20 mouse cellular contexts compared by ENCODE assay signal in the genomic region with DNA sequence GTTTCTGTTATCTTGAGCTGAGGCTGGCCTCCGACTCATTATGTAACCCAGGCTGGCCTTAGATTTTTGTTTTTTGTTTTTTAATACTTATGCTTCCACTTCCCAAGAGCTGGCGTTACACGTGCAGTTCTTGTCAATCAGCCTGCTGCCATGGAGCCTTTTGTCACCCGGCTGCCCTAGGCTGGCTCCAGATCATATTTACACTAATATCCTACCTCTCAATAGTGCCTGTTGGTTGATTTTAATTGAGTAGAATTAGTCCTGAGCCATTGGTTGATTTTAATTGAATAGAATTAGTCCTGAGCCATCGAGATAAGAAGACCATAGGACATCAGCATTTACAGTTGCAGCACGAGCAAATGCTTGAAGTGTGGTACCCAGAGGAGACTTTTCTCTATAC.
"Had no signal": no experiment of that assay in that cellular context is flagged by ENCODE, and none has a peak within 500 bp of the region (broad histone marks: within the 10 kb centered on the region; RNA-seq: fewer than 3 reads in every experiment).

No protein-coding gene starts in this region.

- H3K36me3 ChIP-seq: intestine, embryonic 15.5 days; kidney, embryonic 15.5 days; limb, embryonic 13.5 days; liver, embryonic 12.5 days; liver, embryonic 15.5 days; lung, embryonic 15.5 days; midbrain, embryonic 12.5 days; stomach, embryonic 15.5 days had no signal

- ATAC-seq: intestine, embryonic 15.5 days; liver, embryonic 12.5 days had no signal

- H3K4me2 ChIP-seq: intestine, embryonic 15.5 days; kidney, embryonic 15.5 days; limb, embryonic 13.5 days; liver, embryonic 12.5 days; liver, embryonic 15.5 days; lung, embryonic 15.5 days; midbrain, embryonic 12.5 days; stomach, embryonic 15.5 days had no signal

- DNase-seq: kidney, adult 11 months; kidney, adult 8-10 months; kidney, postnatal 10 days; kidney, postnatal 4 days; liver; lung, adult 18-20 months; lung, postnatal 10 days; lung, postnatal 36 days; spleen, adult 18-20 months; thymus, postnatal 25 days had no signal

- H3K4me1 ChIP-seq: intestine, embryonic 15.5 days; liver, embryonic 12.5 days; liver, embryonic 15.5 days; megakaryocyte, embryonic 14.5 days; midbrain, embryonic 12.5 days; stomach, embryonic 15.5 days had no signal

- H3K4me3 ChIP-seq: intestine, embryonic 15.5 days; kidney, embryonic 15.5 days; limb, embryonic 10.5 days; limb, embryonic 13.5 days; liver, embryonic 12.5 days; liver, embryonic 15.5 days; lung, embryonic 15.5 days; megakaryocyte, embryonic 14.5 days; midbrain, embryonic 12.5 days; stomach, embryonic 15.5 days had no signal

- H3K27ac ChIP-seq: intestine, embryonic 15.5 days; kidney, embryonic 15.5 days; limb, embryonic 13.5 days; liver, embryonic 12.5 days; liver, embryonic 15.5 days; lung, embryonic 15.5 days; midbrain, embryonic 12.5 days; stomach, embryonic 15.5 days had no signal

- H3K9ac ChIP-seq: intestine, embryonic 15.5 days; kidney, embryonic 15.5 days; limb, embryonic 13.5 days; liver, embryonic 12.5 days; liver, embryonic 15.5 days; lung, embryonic 15.5 days; midbrain, embryonic 12.5 days; stomach, embryonic 15.5 days had no signal

- H3K27me3 ChIP-seq: intestine, embryonic 15.5 days; kidney, embryonic 15.5 days; liver, embryonic 12.5 days; liver, embryonic 15.5 days; lung, embryonic 15.5 days; megakaryocyte, embryonic 14.5 days; stomach, embryonic 15.5 days had no signal

- H3K9me3 ChIP-seq: intestine, embryonic 15.5 days; limb, embryonic 10.5 days; liver, embryonic 12.5 days; liver, embryonic 15.5 days; lung, embryonic 15.5 days; midbrain, embryonic 12.5 days; stomach, embryonic 15.5 days had no signal
